Mouse (Mus musculus): ENCODE data around the gene Zfp3. TPM values are rescaled to one million over a fixed set of nuclear protein-coding genes. Genes with fewer than 3 reads are reported as not detected.

The Zfp3 gene
- total and polyA plus RNA-seq, 3 experiments, result 2.8 to 12.8 (median 5.6) TPM

DNA sequence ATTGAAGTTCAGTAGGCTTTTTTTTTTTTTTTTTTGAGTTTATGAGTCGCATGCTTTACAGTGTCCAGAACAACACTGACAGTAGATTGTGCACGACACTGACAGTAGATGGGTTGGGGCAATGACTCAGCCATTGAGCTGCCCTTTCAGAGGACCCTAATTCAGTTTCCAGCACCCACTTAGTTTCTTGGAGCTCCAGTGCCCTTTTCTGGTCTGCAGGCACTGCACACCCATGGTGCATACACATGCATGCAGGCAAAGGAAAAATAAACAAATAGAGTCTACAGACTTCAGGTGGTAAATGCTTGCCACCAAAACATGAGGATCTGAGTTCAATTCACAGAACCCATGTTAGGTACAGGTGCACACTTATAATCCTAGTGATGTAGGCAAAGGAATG lies 37.4 kb upstream of the Zfp3 start:
- Histone ChIP-seq H3K4me1 (ENCODE audit: insufficient read depth, low read depth, low read length) (no peaks in the 10 kb centered on the region), H3K4me3 (ENCODE audit: low read depth, low read length) (no peak overlapping the region), H3K9me3 (replicated peaks) (no peaks in the 10 kb centered on the region), H3K36me3 (replicated peaks) (peaks cover 69% of the 10 kb centered on the region), H3K27me3 (ENCODE audit: insufficient read depth, low read length) (peaks cover 4% of the 10 kb centered on the region)
- no peak for ATAC-seq (ENCODE audit: extremely low read depth, insufficient number of reproducible peaks, low FRiP score, poor library complexity, severe bottlenecking)
- TF ChIP-seq GATA2 (IDR thresholded peaks at IDR 0.05; ENCODE audit: borderline replicate concordance, low read depth, low read length) (no peak), GATA1 (IDR thresholded peaks at IDR 0.05; ENCODE audit: borderline replicate concordance, low read length) (no peak)
- DNase-seq (ENCODE audit: low spot score), result no peak

DNA sequence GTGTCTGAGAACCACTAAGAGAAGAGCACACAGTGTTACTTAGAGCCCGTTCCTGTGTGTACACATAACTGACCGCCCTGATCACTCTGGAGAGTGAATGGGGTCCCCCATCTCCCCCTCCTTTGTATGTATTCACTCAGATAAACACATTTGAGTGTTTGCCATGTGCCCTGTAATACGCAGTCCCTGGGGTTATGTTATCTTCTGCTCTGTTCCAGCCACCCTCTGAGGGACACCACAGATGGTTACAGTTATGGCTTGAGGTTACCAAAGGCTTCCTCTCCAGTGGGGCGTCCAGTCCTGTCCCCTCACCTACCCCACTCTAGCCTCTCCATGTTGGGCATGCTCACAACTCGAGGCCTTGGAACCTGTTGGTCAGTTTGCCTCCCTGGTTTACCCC lies 36.6 kb upstream of the Zfp3 start:
- Histone ChIP-seq H3K4me1 (ENCODE audit: insufficient read depth, low read depth, low read length) (no peaks in the 10 kb centered on the region), H3K36me3 (replicated peaks) (peaks cover 62% of the 10 kb centered on the region), H3K4me3 (ENCODE audit: low read depth, low read length) (no peak overlapping the region), H3K27me3 (ENCODE audit: insufficient read depth, low read length) (peaks cover 6% of the 10 kb centered on the region), H3K9me3 (replicated peaks) (no peaks in the 10 kb centered on the region)
- ATAC-seq (ENCODE audit: extremely low read depth, insufficient number of reproducible peaks, low FRiP score, poor library complexity, severe bottlenecking) (no peak), DNase-seq (ENCODE audit: low spot score) (no peak)
- no peak for TF ChIP-seq POLR2AphosphoS5 (IDR thresholded peaks at IDR 0.05; ENCODE audit: insufficient replicate concordance, low read depth, low read length)
- TF ChIP-seq GATA1 (IDR thresholded peaks at IDR 0.05; ENCODE audit: borderline replicate concordance, low read length), result no peak
- TF ChIP-seq GATA2 (IDR thresholded peaks at IDR 0.05; ENCODE audit: borderline replicate concordance, low read depth, low read length), result no peak
- no peak for TF ChIP-seq TAL1 (conservative IDR thresholded peaks at IDR 0.05; ENCODE audit: low read depth, low read length)
- TF ChIP-seq CTCF (IDR thresholded peaks at IDR 0.05; ENCODE audit: low read depth, low read length), result no peak

DNA sequence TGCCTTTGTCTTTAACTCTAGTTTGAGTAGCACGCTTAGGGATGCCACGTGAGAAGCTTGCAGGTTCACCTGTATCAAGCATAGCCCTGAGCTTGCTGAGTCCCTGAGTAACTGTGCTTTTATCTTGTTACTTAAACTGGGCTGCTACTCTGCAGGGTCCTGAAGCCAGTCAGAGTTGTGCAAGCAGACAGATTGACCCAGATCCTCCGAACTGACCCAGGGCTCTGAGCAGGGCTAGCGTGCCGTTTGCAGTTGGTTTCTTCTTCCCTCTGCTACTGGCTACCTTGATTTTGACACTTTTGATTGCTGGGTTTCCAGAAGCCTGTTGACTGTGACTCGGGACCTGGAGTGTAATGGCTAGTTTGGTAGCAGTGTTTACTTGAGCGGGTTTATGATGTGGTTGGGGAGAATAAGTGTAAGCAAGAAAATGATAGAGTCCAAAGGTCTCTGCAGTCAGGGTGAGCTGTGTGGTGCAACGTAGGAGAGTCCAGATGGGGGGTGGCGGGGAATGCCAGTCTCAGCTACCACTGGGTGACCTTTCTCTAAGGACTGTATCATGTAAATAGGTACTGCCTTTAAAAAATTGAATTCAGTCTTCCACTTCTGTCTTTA lies 33.5 kb upstream of the Zfp3 start:
- no peak for TF ChIP-seq POLR2AphosphoS5 (IDR thresholded peaks at IDR 0.05; ENCODE audit: insufficient replicate concordance, low read depth, low read length)
- no peak for TF ChIP-seq TAL1 (conservative IDR thresholded peaks at IDR 0.05; ENCODE audit: low read depth, low read length)
- TF ChIP-seq GATA2 (IDR thresholded peaks at IDR 0.05; ENCODE audit: borderline replicate concordance, low read depth, low read length), result no peak
- no peak for TF ChIP-seq GATA1 (IDR thresholded peaks at IDR 0.05; ENCODE audit: borderline replicate concordance, low read length)
- TF ChIP-seq CTCF (IDR thresholded peaks at IDR 0.05; ENCODE audit: low read depth, low read length), result no peak
- no peak overlapping the region for H3K4me3 ChIP-seq (ENCODE audit: low read depth, low read length)
- peaks cover 37% of the 10 kb centered on the region for H3K36me3 ChIP-seq (replicated peaks)
- ATAC-seq (ENCODE audit: extremely low read depth, insufficient number of reproducible peaks, low FRiP score, poor library complexity, severe bottlenecking), result no peak
- no peaks in the 10 kb centered on the region for H3K9me3 ChIP-seq (replicated peaks)
- DNase-seq (ENCODE audit: low spot score), result no peak
- H3K4me1 ChIP-seq (ENCODE audit: insufficient read depth, low read depth, low read length), result no peaks in the 10 kb centered on the region
- H3K27me3 ChIP-seq (ENCODE audit: insufficient read depth, low read length), result peaks cover 16% of the 10 kb centered on the region

DNA sequence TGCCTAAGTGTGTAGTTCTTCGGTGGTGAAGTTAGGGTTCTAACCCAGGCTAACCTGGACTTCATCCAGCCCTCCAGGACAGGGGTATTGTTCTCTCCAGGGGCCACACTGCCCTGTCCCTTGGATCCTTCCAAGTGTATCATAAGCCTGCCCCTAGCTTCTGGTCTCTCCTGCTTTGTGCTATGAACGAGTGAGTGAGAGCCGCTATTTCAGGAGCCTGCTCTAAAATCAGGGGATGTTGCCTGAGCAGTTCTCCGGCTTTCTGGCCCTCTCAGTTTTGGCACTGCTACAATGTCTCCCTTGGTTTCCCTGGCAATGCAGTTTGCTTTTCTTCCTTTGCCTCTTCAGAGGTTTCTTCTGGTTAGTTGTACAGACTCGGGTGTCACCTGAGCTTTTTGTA lies 32.8 kb upstream of the Zfp3 start:
- TF ChIP-seq TAL1 (conservative IDR thresholded peaks at IDR 0.05; ENCODE audit: low read depth, low read length) (no peak), GATA2 (IDR thresholded peaks at IDR 0.05; ENCODE audit: borderline replicate concordance, low read depth, low read length) (no peak), POLR2AphosphoS5 (IDR thresholded peaks at IDR 0.05; ENCODE audit: insufficient replicate concordance, low read depth, low read length) (no peak), GATA1 (IDR thresholded peaks at IDR 0.05; ENCODE audit: borderline replicate concordance, low read length) (no peak), CTCF (IDR thresholded peaks at IDR 0.05; ENCODE audit: low read depth, low read length) (no peak)
- Histone ChIP-seq H3K4me1 (ENCODE audit: insufficient read depth, low read depth, low read length) (no peaks in the 10 kb centered on the region), H3K36me3 (replicated peaks) (peaks cover 30% of the 10 kb centered on the region), H3K9me3 (replicated peaks) (no peaks in the 10 kb centered on the region), H3K27me3 (ENCODE audit: insufficient read depth, low read length) (peaks cover 18% of the 10 kb centered on the region), H3K4me3 (ENCODE audit: low read depth, low read length) (no peak overlapping the region)
- ATAC-seq (ENCODE audit: extremely low read depth, insufficient number of reproducible peaks, low FRiP score, poor library complexity, severe bottlenecking) (no peak), DNase-seq (ENCODE audit: low spot score) (no peak)

DNA sequence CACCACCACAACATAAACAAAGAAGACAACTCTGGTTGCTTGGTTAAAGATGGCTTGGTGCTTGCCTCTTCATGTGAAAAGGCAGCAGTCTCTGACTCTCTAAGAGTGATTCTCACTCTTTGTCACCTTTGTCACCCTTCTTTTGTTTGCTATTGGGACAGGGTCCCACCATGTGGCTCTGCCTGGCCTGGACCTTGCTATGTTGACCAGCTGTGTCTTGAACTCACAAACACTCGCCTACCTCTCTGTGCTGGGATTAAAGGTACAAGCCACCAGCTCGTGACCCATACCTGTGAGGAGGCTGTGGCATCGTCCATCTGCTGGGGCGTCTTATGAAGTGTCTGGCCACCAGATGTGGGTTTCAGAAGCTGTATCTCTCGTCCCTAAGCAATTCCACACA lies 30.8 kb upstream of the Zfp3 start:
- TF ChIP-seq CTCF (IDR thresholded peaks at IDR 0.05; ENCODE audit: low read depth, low read length), result no peak
- no peak for TF ChIP-seq GATA1 (IDR thresholded peaks at IDR 0.05; ENCODE audit: borderline replicate concordance, low read length)
- TF ChIP-seq POLR2AphosphoS5 (IDR thresholded peaks at IDR 0.05; ENCODE audit: insufficient replicate concordance, low read depth, low read length), result no peak
- no peak for TF ChIP-seq GATA2 (IDR thresholded peaks at IDR 0.05; ENCODE audit: borderline replicate concordance, low read depth, low read length)
- TF ChIP-seq TAL1 (conservative IDR thresholded peaks at IDR 0.05; ENCODE audit: low read depth, low read length), result no peak
- peaks cover 10% of the 10 kb centered on the region for H3K36me3 ChIP-seq (replicated peaks)
- no peak overlapping the region for H3K4me3 ChIP-seq (ENCODE audit: low read depth, low read length)
- DNase-seq (ENCODE audit: low spot score) (no peak), ATAC-seq (ENCODE audit: extremely low read depth, insufficient number of reproducible peaks, low FRiP score, poor library complexity, severe bottlenecking) (no peak)
- H3K4me1 ChIP-seq (ENCODE audit: insufficient read depth, low read depth, low read length), result peaks cover 4% of the 10 kb centered on the region
- no peaks in the 10 kb centered on the region for H3K9me3 ChIP-seq (replicated peaks)
- H3K27me3 ChIP-seq (ENCODE audit: insufficient read depth, low read length), result peaks cover 32% of the 10 kb centered on the region

DNA sequence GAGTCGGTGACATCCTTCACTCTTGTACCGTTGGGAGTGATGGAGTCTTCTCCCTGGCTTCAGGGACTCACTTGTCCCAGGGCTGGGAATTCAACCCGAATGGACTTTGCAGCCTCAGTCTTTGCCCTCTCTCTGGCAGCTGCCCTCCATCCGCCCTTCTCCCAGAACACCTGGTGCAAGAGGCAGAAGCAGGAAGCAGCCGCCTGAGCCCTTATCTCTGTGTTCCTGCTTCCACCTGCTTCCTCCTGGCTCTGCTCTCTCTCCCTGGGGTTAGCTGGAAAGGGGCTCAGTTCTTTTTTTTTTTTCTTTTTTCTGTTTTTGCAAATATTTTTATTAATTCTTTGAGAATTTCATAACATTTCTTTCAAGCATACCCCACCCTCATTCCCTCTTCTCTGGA lies 26.3 kb upstream of the Zfp3 start:
- TF ChIP-seq CTCF (IDR thresholded peaks at IDR 0.05; ENCODE audit: low read depth, low read length), result no peak
- no peak for TF ChIP-seq GATA1 (IDR thresholded peaks at IDR 0.05; ENCODE audit: borderline replicate concordance, low read length)
- no peak for TF ChIP-seq POLR2AphosphoS5 (IDR thresholded peaks at IDR 0.05; ENCODE audit: insufficient replicate concordance, low read depth, low read length)
- TF ChIP-seq TAL1 (conservative IDR thresholded peaks at IDR 0.05; ENCODE audit: low read depth, low read length), result no peak
- TF ChIP-seq GATA2 (IDR thresholded peaks at IDR 0.05; ENCODE audit: borderline replicate concordance, low read depth, low read length), result no peak
- DNase-seq (ENCODE audit: low spot score) (peak; percentile 26), ATAC-seq (ENCODE audit: extremely low read depth, insufficient number of reproducible peaks, low FRiP score, poor library complexity, severe bottlenecking) (no peak)
- no peak overlapping the region for H3K4me3 ChIP-seq (ENCODE audit: low read depth, low read length)
- peaks cover 33% of the 10 kb centered on the region for H3K27me3 ChIP-seq (ENCODE audit: insufficient read depth, low read length)
- peaks cover 4% of the 10 kb centered on the region for H3K4me1 ChIP-seq (ENCODE audit: insufficient read depth, low read depth, low read length)
- H3K36me3 ChIP-seq (replicated peaks), result no peaks in the 10 kb centered on the region
- no peaks in the 10 kb centered on the region for H3K9me3 ChIP-seq (replicated peaks)
